Mouse (Mus musculus) cerebellum, postnatal 10 days (tissue): ENCODE measurements around the gene Gm21256.
"Not testable (repeated sequence)": the region's sequence is repeated elsewhere in the genome, so short reads cannot be mapped to it uniquely, and the experiment has no call there.

Source experiments
- DNase-seq, 2 experiments: peaks; one replicate each; pipeline ENCODE4 v3.0.0; 2021; ENCODE audit warnings: mixed read lengths in 2 of 2

The Gm21256 gene

GRCm38 (mm10) chrY:47450660-47451059 is at the start of gene Gm21256:
Gene Gm21256 (plus strand): TSS chrY:47450960.
- not testable (repeated sequence) for DNase-seq
